Mouse (Mus musculus): ENCODE data around the gene Msln.

Msln gene

GRCm38 (mm10) chr17:25754241-25754640, at the start of gene Msln:
Msln (minus strand) TSS chr17:25754378.
- no peak for DNase-seq

GRCm38 (mm10) chr17:25802825-25803517, 48.8 kb upstream of the Msln start:
- DNase-seq: no peak

DNA sequence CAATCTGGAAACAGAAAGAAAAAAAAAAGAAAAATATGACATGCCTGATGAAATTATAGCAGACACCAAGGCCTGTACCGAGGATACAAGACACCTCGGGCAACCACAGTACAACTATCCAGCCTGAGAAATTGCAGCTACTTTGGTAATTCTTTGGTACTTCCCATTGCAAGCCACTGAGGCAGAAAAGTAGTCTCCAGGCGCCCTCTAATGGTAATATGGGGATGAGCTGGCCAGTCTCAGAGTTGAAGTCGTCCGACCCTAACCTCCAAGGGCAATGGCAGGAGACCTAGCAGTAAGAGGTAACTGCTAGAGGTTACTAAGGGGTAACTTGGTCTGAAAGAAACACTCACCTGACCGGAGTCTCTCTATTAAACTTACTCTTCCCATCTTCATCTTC, 46.9 kb upstream of the Msln start:
- peak; percentile 78 for DNase-seq

DNA sequence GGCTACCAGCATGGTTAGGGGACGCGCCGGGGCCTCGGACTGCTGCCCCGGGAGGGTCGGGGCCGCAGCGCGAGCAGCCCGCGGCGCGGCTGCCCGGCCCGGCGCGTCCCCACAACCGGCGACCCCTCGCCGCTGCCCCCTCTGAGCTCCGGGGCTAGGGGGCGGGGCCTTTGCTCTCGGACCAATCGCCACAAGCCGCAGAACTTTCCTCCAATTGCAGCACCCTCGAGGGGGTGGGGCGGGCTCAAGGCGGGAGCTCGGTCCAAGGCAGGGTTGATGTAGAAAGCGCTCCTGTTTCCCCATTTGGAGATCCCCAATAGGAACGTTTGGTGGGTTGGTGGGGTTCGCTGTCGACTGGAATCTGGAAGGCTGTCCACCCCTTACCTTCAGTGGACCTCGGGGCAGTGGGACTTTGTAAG, 42.8 kb upstream of the Msln start, which contains the start of gene Metrn:
Metrn (minus strand) TSS at position 186 of the 419 bp plus-strand sequence.
- peak; percentile 86 for DNase-seq

DNA sequence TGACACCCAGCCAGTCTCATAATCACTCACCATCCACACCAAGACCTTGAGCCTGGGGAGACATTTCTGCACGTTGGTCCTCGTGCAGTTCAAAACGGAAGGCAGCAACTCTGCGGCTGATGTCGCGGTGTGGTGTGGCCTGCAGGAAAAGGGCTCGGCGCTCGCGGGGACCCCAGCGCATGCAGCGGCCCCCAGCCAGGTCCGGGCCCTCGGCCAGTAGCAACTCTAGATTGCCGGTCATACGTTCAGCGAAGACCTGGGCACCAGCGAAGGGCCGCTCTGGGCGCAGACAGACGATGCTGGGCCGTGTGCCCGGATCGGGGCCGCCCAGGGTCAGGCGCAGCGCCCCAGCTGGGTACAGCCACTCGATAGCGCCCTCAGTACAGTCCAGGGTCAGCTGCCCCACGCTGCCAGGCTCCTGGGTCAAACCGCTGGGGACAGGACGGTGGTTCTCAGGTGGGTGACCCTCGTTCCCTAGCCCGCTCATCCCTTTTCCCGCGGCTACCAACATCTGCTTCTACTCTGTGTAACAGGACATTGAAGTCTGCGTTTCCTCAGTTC, 42.1 kb upstream of the Msln start:
- no peak for DNase-seq

DNA sequence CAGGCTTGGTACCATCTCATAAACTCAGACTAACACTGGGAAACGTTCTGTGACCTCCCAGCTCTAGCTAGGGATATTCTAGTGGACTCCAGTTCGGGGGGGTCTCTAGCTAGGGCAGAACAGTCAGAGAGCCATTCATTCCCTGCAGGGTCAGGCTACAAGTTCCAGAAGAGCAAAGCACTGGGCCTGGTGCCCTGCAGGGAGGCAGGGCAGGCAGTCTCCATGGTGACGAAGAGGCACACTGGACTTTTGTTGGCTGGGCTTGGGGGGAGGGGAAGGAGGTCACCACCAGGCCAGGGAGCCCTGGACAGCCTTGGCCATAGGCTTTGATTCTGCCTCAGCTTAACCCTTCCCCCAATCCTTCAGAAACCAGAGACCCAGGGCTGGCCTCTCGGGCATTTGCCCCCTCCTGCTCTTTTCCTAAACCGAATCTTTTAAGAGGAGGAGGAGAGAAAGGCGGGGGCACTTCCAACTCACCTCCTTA, 41.5 kb upstream of the Msln start, which contains the start of gene AC134908.4:
AC134908.4 (minus strand) TSS at position 51 of the 484 bp plus-strand sequence.
- no peak for DNase-seq

GRCm38 (mm10) chr17:25794998-25795397, 40.8 kb upstream of the Msln start:
- no peak for DNase-seq

DNA sequence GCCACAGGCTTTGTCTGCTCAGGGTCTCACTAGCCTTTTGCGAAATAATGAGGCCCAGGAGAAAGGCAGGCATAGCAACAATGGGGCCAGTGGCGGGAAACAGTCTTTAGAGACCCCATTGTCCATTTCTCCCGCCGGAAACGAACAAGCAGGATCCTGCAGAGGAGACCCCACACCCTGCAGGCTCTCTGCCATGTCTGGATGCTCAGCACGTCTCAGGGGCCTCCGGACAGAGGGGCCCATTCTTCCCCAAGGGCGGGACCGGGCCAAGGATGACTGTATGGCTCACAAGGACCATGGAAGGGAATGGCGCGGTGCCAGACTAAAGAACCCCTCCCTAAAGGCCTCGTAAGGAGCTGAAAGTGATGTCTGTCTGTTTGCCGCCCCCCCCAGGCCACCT, 40.0 kb upstream of the Msln start:
- DNase-seq: no peak

DNA sequence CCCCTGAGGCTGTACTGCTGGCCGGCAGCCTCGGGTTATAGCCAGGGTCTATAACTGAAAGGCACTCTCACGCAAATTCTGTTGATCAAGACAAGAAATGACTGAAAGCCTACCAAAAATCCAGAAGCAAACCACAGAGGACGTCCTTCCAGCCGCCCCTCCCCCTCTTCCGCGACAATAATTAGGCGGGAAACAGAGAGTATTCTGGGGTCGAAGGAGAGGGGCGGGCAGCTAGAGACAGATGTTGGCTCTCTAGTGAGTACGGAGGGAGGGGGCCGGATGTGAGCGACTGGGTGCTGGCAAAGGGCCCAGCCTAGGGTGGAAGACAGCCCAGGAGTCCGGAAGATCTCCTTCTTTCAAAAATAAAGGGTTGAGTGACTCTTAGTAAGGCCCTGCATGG, 38.4 kb upstream of the Msln start, which contains the start of gene Fam173a:
Fam173a (minus strand) TSS at position 287 of the 400 bp plus-strand sequence.
- peak; percentile 84 for DNase-seq

DNA sequence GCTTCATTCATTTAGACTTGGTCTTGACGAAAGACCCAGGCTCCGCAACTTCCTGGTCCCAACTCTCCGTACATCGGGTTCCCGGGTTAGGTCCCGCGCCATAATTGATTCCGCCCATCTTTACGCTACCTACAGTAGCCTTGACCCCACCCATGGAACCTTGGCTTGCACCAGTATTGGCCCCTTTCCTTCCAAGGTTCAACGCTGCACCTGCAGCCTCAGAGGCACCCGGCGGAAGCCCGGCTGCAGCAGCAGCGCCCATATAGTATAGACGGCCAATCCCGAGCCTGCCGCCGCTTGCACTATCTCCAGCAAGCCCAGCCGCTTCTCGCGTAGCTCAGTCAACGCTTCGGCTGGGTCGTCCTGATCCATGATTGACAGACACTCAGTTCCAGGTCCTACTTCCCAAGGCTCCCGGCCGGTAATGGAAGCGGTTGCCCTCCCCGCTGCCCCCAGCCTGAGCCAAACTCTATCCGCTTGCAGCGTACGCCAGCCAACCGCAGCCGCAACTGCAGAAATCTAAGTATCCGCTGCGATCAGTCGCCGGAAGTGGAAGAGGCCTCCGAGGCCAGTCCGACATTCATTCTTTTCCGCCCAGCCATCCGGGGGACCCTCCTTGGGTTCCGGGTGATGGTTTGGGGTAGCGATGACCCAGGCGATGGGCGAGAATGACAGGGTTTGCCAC, 37.8 kb upstream of the Msln start:
- DNase-seq: peak; percentile 89

- no peak for DNase-seq
Observed at GRCm38 (mm10) chr17:25791320-25791842, 37.2 kb upstream of the Msln start.

DNA sequence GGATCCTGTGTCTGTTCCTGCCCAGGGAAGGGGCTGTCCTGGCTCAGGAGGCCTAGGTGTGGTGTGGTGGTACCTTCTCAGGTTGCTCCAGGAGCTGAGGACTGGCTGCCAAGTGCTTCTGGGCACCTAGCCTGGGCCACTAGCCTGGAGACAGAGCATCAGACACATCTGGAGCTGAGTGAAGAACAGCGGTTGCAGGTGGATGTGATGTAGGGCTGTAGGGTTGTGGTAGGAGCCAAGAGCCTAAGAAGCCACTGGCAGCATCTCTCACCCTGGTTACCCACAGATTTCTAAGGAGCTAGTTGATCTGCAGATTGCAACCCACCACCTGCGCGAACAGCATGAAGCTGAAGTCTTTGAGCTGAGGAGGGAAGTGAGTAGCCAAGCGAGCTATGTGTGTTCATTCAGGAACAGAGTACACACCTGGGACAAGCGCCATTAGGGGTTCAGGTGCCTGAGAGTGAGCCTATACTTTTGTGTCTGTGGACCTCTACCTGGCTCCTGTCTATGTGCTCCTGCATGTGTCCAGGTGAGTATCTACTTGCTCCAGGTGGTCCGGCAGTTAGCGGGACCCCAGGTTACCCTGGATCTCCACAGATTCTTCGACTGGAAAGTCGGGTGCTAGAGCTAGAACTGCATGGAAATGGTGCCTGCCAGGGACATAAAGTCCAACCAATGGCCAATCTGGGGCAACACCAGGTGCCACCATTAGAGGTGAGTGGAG, 32.8 kb upstream of the Msln start:
- DNase-seq: no peak

DNA sequence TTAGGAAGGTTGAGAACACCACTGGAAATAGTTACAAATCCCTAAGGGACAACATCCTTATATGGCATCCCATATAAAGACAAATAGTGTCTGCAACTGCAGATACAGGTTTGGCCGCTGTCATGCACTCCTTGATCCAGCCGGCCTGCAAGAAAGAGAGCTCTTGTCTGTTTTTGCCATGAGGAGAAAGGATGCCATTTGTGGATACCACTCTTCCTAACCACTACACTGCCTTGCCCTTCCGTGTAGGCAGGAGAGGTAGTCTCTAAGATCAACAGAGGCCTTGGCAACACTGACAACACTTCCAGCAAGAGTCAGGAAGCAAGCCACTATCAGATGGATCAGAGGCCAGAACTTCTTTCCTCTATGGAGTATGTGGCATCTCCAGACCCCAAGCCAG, 32.1 kb upstream of the Msln start, which contains the start of gene Ccdc78:
Ccdc78 (plus strand) TSS at position 301 of the 400 bp plus-strand sequence.
- no peak for DNase-seq

DNA sequence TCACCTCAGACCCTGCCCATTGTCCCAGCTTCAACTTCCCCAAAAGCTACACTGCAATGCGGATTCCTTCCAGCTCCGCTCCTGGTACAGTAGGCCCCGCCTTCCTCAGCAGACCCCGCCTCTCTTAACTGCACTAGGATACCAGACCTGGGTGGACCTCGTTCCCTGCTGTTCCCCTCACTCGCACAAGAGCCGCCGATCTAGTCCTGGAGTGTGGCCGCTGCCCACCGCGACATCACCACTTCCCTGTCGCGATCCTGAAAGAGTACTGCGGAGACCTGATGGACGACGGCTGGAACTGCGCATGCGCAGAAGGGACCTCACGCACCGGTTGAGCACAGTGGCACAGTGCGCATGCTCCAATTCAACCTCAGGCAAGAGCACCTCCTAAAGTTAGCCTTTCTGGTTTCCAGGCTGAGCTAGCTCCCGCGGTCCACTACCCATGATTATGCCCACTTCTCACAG, 31.1 kb upstream of the Msln start, which contains the start of gene Haghl:
Haghl (minus strand) TSS at position 393 of the 465 bp plus-strand sequence.
- peak; percentile 97 for DNase-seq

- no peak for DNase-seq
Observed at GRCm38 (mm10) chr17:25783861-25784574, 29.8 kb upstream of the Msln start.

DNA sequence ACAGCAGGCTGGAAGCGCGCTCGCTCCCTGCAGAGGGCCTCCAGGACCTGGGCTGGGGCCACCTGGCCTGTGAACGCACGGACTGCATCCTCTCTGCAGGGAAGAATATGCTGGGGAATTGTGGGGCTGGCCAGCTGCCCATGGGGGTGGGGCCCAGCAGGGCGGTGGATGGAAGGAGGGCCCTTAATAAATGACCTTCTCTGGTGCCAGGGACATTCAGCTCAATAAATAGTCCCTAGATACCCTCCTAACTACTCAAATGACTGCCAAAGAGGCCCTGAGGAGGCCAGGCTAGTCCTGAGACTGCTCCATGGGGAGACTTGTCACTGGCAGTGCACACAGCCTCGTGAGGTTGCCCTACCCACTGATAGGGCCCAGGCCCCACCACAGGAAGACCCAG, 28.9 kb upstream of the Msln start:
- DNase-seq: no peak

GRCm38 (mm10) chr17:25781339-25781738, 27.2 kb upstream of the Msln start:
- DNase-seq: no peak

- DNase-seq: no peak
Observed at GRCm38 (mm10) chr17:25777948-25778347, 23.8 kb upstream of the Msln start.

DNA sequence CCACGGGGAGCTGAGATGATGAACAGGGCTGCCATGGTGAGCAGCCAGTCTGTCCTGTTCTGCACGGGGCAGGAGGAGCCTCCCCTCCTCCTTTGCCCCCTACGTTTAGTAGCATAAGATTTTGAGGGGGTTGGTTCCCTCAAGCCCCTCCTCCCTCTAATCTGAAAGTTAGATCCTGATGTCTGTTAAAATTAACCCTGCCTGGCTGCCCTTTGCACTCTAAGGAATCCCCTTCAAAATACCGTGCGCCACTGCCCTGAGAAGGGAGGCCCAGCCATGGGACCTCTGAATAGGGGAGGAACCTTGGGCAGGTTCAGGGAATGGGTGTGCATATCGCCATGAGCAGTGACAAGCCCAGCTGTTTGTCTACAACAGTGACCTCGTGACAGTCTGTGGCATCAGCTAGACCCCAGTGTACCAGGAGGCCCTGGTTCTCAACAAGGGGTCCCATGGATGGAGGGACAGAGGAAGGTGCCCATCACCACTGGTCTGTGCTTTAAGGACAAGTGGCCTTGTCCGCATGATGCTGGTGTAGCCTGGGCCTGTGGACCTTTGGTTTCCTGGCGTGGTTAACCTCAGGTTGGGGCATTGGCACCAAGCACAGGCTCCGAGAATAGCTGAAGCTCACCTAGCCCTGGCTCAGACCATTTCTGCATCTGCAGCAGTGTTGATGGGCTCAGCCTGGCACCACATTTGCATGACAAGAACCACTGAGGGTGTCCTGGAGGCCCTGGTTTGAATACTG, 21.3 kb upstream of the Msln start:
- no peak for DNase-seq

DNA sequence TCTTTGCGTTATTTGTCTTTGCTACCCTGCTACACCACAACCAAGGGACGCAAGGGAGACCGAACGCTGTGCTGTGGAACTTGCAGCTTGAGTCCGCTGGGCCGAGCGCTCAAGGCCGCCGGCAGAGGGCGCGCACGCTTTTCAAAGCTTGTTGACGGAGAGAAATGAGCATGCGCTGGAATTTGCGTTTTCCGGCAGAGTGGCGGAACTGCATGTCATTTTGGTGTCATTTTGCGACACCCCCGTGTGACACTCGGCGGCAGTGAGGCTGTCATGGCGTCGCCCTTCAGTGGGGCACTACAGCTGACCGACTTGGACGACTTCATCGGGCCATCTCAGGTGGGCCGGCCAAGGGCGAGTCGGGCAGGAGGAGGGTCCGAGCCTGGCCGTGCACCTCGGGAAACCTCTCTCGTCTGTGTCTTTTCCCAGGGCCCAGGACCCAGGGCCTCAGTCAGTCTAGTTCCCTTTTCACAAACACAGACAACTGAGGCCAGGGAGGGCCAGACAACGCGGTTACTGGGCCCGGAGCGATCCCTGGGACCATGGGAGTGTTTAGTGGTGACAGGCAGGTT, 19.5 kb upstream of the Msln start, which contains the start of gene Narfl:
Narfl (plus strand) TSS at position 228 of the 572 bp plus-strand sequence.
- DNase-seq: peak; percentile 99

- DNase-seq: no peak
Observed at GRCm38 (mm10) chr17:25769331-25769730, 15.2 kb upstream of the Msln start.
